In the genomic region with DNA sequence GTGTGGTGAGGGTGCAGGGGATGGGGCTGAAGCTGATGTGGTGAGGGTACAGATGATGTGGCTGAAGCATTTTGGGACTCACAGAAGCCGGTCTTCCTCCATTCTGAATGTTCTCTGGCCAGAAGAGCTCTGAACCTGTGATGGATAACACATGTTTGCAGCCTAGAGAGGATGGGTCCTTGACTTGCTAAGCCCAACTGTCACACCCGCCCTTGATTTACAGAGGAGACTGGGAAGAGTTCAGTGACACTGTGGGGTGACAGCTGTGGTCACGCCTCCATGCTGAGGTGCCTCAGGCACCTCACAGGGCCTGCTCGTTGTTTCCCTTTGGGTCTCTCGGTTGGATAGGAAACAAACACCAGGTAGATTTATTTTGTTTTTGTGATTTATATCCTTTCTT, we compare ENCODE assay signal across 23 mouse cellular contexts.
A peak's percentile ranks its signal among the peaks of the same experiment; 100 is the strongest.
DNase-seq lines count a peak whose midpoint lies in the region; ATAC-seq lines count a peak whose summit lies in the region.
"Had no signal": no experiment of that assay in that cellular context is flagged by ENCODE, and none has a peak within 500 bp of the region (broad histone marks: within the 10 kb centered on the region; RNA-seq: fewer than 3 reads in every experiment).

No protein-coding gene starts in this region.

- H3K4me2 ChIP-seq in kidney, embryonic 14.5 days (replicated peaks; ENCODE audit: low read depth, low read length) = no peak overlapping the region
- no peak overlapping the region for H3K4me2 ChIP-seq in kidney, embryonic 16.5 days (replicated peaks; ENCODE audit: low read depth, low read length)
- H3K4me2 ChIP-seq: embryonic facial prominence, embryonic 12.5 days; forebrain, embryonic 13.5 days; forebrain, embryonic 15.5 days had no signal

- 25% methylated on average over 5 of the region's 5 CpGs for WGBS in kidney, embryonic 14.5 days
- 24% methylated on average over 5 of the region's 5 CpGs for WGBS in kidney, embryonic 16.5 days

- peak; percentile 38 for DNase-seq in embryo, embryonic 10 days (ENCODE audit: low spot score)
- no peak for DNase-seq in embryo, embryonic 9.5 days (ENCODE audit: extremely low spot score)
- no peak for DNase-seq in kidney, postnatal 14 days
- no peak for DNase-seq in kidney, adult 9 months
- peak; percentile 60 for DNase-seq in mesoderm, embryonic 11.5 days (ENCODE audit: low read depth, low spot score)
- DNase-seq: adrenal gland, adult 8-10 months; adrenal gland, postnatal 14 days; cerebellum, adult 11-12 months; cerebellum, adult 2 months; cerebellum, adult 9-10 months; cerebellum, postnatal 10 days; cerebellum, postnatal 25 days; forebrain, postnatal 0 days had no signal

- H3K36me3 ChIP-seq in kidney, embryonic 14.5 days (ENCODE audit: control insufficient read depth, insufficient read depth, low read length) = peaks cover 23% of the 10 kb centered on the region
- H3K36me3 ChIP-seq in kidney, embryonic 16.5 days (ENCODE audit: insufficient read depth, low read length) = peaks cover 10% of the 10 kb centered on the region; the same call in 1 of the 2 replicates
- H3K36me3 ChIP-seq: forebrain, embryonic 15.5 days; G1E had no signal

- H3K9ac ChIP-seq in kidney, embryonic 14.5 days (ENCODE audit: low read depth, low read length) = no peak overlapping the region
- no peak overlapping the region for H3K9ac ChIP-seq in kidney, embryonic 16.5 days (replicated peaks; ENCODE audit: low read length)
- H3K9ac ChIP-seq: embryonic facial prominence, embryonic 12.5 days; forebrain, embryonic 13.5 days; forebrain, embryonic 15.5 days; forebrain, postnatal 0 days had no signal

- H3K27ac ChIP-seq in kidney, embryonic 14.5 days (ENCODE audit: low read depth, low read length) = peak overlapping the region; percentile 17; the same call in 1 of the 2 replicates
- peak overlapping the region; percentile 2; the same call in 1 of the 2 replicates for H3K27ac ChIP-seq in kidney, embryonic 16.5 days (ENCODE audit: low read length)
- H3K27ac ChIP-seq: embryonic facial prominence, embryonic 10.5 days; embryonic facial prominence, embryonic 12.5 days; forebrain, embryonic 13.5 days; forebrain, embryonic 15.5 days had no signal

- peak; percentile 55 for ATAC-seq in kidney, embryonic 14.5 days (ENCODE audit: low FRiP score, low TSS enrichment)
- peak; percentile 39; the same call in 1 of the 2 replicates for ATAC-seq in kidney, embryonic 16.5 days (ENCODE audit: low FRiP score, low TSS enrichment)
- ATAC-seq: activated CD4-positive, CD25-positive, alpha-beta regulatory T cell, adult 4 months; CD4-positive, CD25-positive, alpha-beta regulatory T cell, adult 4 months; forebrain, embryonic 13.5 days; forebrain, embryonic 15.5 days; forebrain, postnatal 0 days; Patski had no signal

- H3K27me3 ChIP-seq in kidney, embryonic 14.5 days (ENCODE audit: control insufficient read depth, insufficient read depth, low read length) = no peaks in the 10 kb centered on the region
- H3K27me3 ChIP-seq in kidney, embryonic 16.5 days (ENCODE audit: insufficient read depth, low read length) = no peaks in the 10 kb centered on the region
- H3K27me3 ChIP-seq: embryonic facial prominence, embryonic 12.5 days; forebrain, embryonic 13.5 days; forebrain, embryonic 15.5 days; Patski had no signal

- no peak overlapping the region for H3K4me3 ChIP-seq in kidney, embryonic 14.5 days (ENCODE audit: low read length)
- no peak overlapping the region for H3K4me3 ChIP-seq in kidney, embryonic 16.5 days (ENCODE audit: low read length)
- H3K4me3 ChIP-seq: embryonic facial prominence, embryonic 10.5 days; embryonic facial prominence, embryonic 12.5 days; forebrain, embryonic 13.5 days; forebrain, embryonic 15.5 days had no signal

- H3K4me1 ChIP-seq in kidney, embryonic 14.5 days (ENCODE audit: control insufficient read depth, insufficient read depth, low read length) = peaks cover 13% of the 10 kb centered on the region
- peaks cover 20% of the 10 kb centered on the region for H3K4me1 ChIP-seq in kidney, embryonic 16.5 days (ENCODE audit: insufficient read depth, low read length)
- H3K4me1 ChIP-seq: forebrain, embryonic 13.5 days; forebrain, embryonic 15.5 days had no signal

- H3K9me3 ChIP-seq in kidney, embryonic 14.5 days (ENCODE audit: control insufficient read depth, low read length) = no peaks in the 10 kb centered on the region
- H3K9me3 ChIP-seq in kidney, embryonic 16.5 days (ENCODE audit: low read length) = no peaks in the 10 kb centered on the region
- H3K9me3 ChIP-seq: embryonic facial prominence, embryonic 10.5 days; embryonic facial prominence, embryonic 12.5 days; forebrain, embryonic 13.5 days; forebrain, embryonic 15.5 days had no signal

Comparison
In these comparisons a context has a peak if more than half of its experiments do, and no peak if none do; other contexts are left out.
1. DNase-seq: peak in embryo, embryonic 10 days (single experiment) and mesoderm, embryonic 11.5 days (single experiment); none in embryo, embryonic 9.5 days (single experiment), kidney, postnatal 14 days (single experiment) and kidney, adult 9 months (single experiment).